Mouse (Mus musculus) heart, postnatal 0 days (tissue): ENCODE results near the gene Fam227a. TPM values are rescaled to one million over a fixed set of nuclear protein-coding genes. Genes with fewer than 3 reads are reported as not detected.
A peak's percentile ranks its signal among the peaks of the same experiment; 100 is the strongest.

Experiments
- ATAC-seq: fragments of 200-750 bp; cut with Nextera tagmentation; 2 replicates; pipeline ENCODE4 v1.8.0; 2017; ENCODE audit warnings: low read depth, moderate number of reproducible peaks, moderate library complexity; ENCODE audit not compliant: insufficient read depth
- DNase-seq: peaks from one replicate; pipeline ENCODE4 v3.0.0-alpha.2; 2016; ENCODE audit warnings: low spot score
- H3K27ac ChIP-seq: fragments of 300-500 bp; sonication (generic); 2 replicates; pipeline ENCODE4 v1.5.1; 2014; ENCODE audit warnings: low read depth, mild to moderate bottlenecking
- H3K27me3 ChIP-seq: fragments of 300-500 bp; sonication (generic); 2 replicates; pipeline ENCODE4 v1.6.1; 2014; ENCODE audit warnings: low read length, mixed read lengths; ENCODE audit not compliant: control insufficient read depth, insufficient read depth
- H3K36me3 ChIP-seq: fragments of 300-500 bp; sonication (generic); replicated peaks from 2 replicates; pipeline ENCODE4 v1.6.1; 2014; ENCODE audit warnings: low read length, mixed read lengths; ENCODE audit not compliant: control insufficient read depth, insufficient read depth
- H3K4me1 ChIP-seq: fragments of 300-500 bp; sonication (generic); 2 replicates; pipeline ENCODE4 v1.6.1; 2014; ENCODE audit warnings: antibody characterized with exemption; ENCODE audit not compliant: control insufficient read depth, insufficient read depth
- H3K4me2 ChIP-seq: fragments of 300-500 bp; sonication (generic); 2 replicates; pipeline ENCODE4 v1.6.1; 2014; ENCODE audit warnings: low read depth, mild to moderate bottlenecking, low read length, moderate library complexity
- H3K4me3 ChIP-seq: fragments of 300-500 bp; sonication (generic); 2 replicates; pipeline ENCODE4 v1.5.1; 2014; ENCODE audit warnings: low read depth, low read length
- H3K9ac ChIP-seq: fragments of 300-500 bp; sonication (generic); replicated peaks from 2 replicates; pipeline ENCODE4 v1.6.1; 2014; ENCODE audit warnings: low read depth, low read length, mixed read lengths
- H3K9me3 ChIP-seq: fragments of 300-500 bp; sonication (generic); replicated peaks from 2 replicates; pipeline ENCODE4 v1.6.1; 2016; ENCODE audit warnings: low read length; ENCODE audit not compliant: control insufficient read depth
- CTCF ChIP-seq: IDR thresholded peaks from 2 replicates; pipeline ENCODE4 v1.5.1; 2016; ENCODE audit warnings: antibody characterized with exemption, control low read depth, low read depth
- EP300 ChIP-seq: IDR thresholded peaks from 2 replicates; pipeline ENCODE4 v1.6.1; 2016; ENCODE audit warnings: antibody characterized with exemption, low read depth
- WGBS: fragments of 180-500 bp; shearing (Covaris S2); extraction: QIAGEN DNeasy Blood & Tissue Kit; methylation state at CpG from one replicate; pipeline ENCODE4 v1.1.7; 2014; 5-methylcytosine and 5-hydroxymethylcytosine counted together
- polyA plus RNA-seq: library from polyadenylated mRNA; unstranded; fragments of >200 nt; fragmentation: Nextera tagmentation; extraction: Ambion mirVana; gene quantifications from 2 replicates; pipeline ENCODE4 v1.2.1, GENCODE M21; 2015
- total RNA-seq: library from RNA; depleted of rRNA; stranded (reverse); fragments of >200 nt; gene quantifications from 2 replicates; pipeline ENCODE4 v1.2.3, GENCODE M21; 2014; ENCODE audit warnings: low replicate concordance; rRNA removed

The Fam227a gene
- total RNA-seq (1.7 and 1.9 TPM in 2 replicates), polyA plus RNA-seq (0.31 and 0.48 TPM in 2 replicates)

- under 1% methylated on average over 55 of the region's 55 CpGs for WGBS
- Histone ChIP-seq H3K27ac (peak within 1 kb of the TSS; percentile 82), H3K4me1 (peaks cover 9% of the 10 kb centered on the region), H3K4me2 (peak within 1 kb of the TSS; percentile 94), H3K36me3 (peaks cover 6% of the 10 kb centered on the region; the same call in 1 of the 2 replicates), H3K9me3 (no peaks in the 10 kb centered on the region), H3K4me3 (peak within 1 kb of the TSS; percentile 79), H3K9ac (peak within 1 kb of the TSS; percentile 58), H3K27me3 (no peaks in the 10 kb centered on the region)
- TF ChIP-seq CTCF (no peak), EP300 (no peak)
- ATAC-seq (peak; percentile 88), DNase-seq (peak; percentile 91)
Observed at GRCm38 (mm10) chr15:79658531-79659375, at the start of gene Fam227a, which contains the start of gene Cby1. Gene Fam227a (minus strand): TSS chr15:79658956. Gene Cby1 (plus strand): TSS chr15:79659199.

- DNase-seq (no peak), ATAC-seq (no peak; the same call in 1 of the 2 replicates)
- TF ChIP-seq EP300 (no peak), CTCF (no peak)
- H3K4me2 ChIP-seq: no peak overlapping the region
- H3K27ac ChIP-seq: no peak overlapping the region
- no peak overlapping the region for H3K9ac ChIP-seq
- no peak overlapping the region for H3K4me3 ChIP-seq
- H3K27me3 ChIP-seq: no peaks in the 10 kb centered on the region
- H3K9me3 ChIP-seq: no peaks in the 10 kb centered on the region
- WGBS: 92% methylated on average over 5 of the region's 5 CpGs
- H3K4me1 ChIP-seq: no peaks in the 10 kb centered on the region
- peaks cover 64% of the 10 kb centered on the region for H3K36me3 ChIP-seq
Observed at GRCm38 (mm10) chr15:79708229-79708822, 49.6 kb upstream of the Fam227a start.

GRCm38 (mm10) chr15:79706603-79707214, 48.0 kb upstream of the Fam227a start:
- Histone ChIP-seq H3K9me3 (no peaks in the 10 kb centered on the region), H3K4me2 (no peak overlapping the region), H3K9ac (no peak overlapping the region), H3K36me3 (peaks cover 48% of the 10 kb centered on the region), H3K4me3 (no peak overlapping the region), H3K27ac (no peak overlapping the region), H3K4me1 (no peaks in the 10 kb centered on the region), H3K27me3 (no peaks in the 10 kb centered on the region)
- TF ChIP-seq CTCF (no peak), EP300 (no peak)
- no peak for ATAC-seq
- no peak for DNase-seq
- WGBS: 71% methylated on average over 17 of the region's 17 CpGs

GRCm38 (mm10) chr15:79697558-79698187, 38.9 kb upstream of the Fam227a start:
- H3K27ac ChIP-seq: no peak overlapping the region

GRCm38 (mm10) chr15:79697011-79697410, 38.3 kb upstream of the Fam227a start:
- no peaks in the 10 kb centered on the region for H3K9me3 ChIP-seq
- DNase-seq (no peak), ATAC-seq (no peak)
- no peak overlapping the region for H3K9ac ChIP-seq
- no peak overlapping the region for H3K4me3 ChIP-seq
- no peak overlapping the region for H3K4me2 ChIP-seq
- H3K27me3 ChIP-seq: no peaks in the 10 kb centered on the region
- TF ChIP-seq EP300 (no peak), CTCF (no peak)
- WGBS: 89% methylated on average over 6 of the region's 6 CpGs
- peaks cover 21% of the 10 kb centered on the region for H3K36me3 ChIP-seq
- peaks cover 5% of the 10 kb centered on the region; the same call in 1 of the 2 replicates for H3K4me1 ChIP-seq
- no peak overlapping the region for H3K27ac ChIP-seq

More at GRCm38 (mm10) chr15:79697558-79698187, 38.9 kb upstream of the Fam227a start:
- no peak for DNase-seq
- no peak overlapping the region for H3K9ac ChIP-seq
- H3K27me3 ChIP-seq: no peaks in the 10 kb centered on the region
- no peak for ATAC-seq
- H3K4me2 ChIP-seq: no peak overlapping the region
- no peak overlapping the region for H3K4me3 ChIP-seq
- H3K9me3 ChIP-seq: no peaks in the 10 kb centered on the region
- H3K36me3 ChIP-seq: peaks cover 21% of the 10 kb centered on the region
- WGBS: 75% methylated on average over 9 of the region's 9 CpGs
- TF ChIP-seq EP300 (no peak), CTCF (no peak)
- H3K4me1 ChIP-seq: peaks cover under 1% of the 10 kb centered on the region; the same call in 1 of the 2 replicates
